Mouse (Mus musculus): ENCODE measurements around the gene Vax2. TPM values are rescaled to one million over a fixed set of nuclear protein-coding genes. Genes with fewer than 3 reads are reported as not detected.

Gene Vax2
- polyA plus RNA-seq, 1 experiment from 2014 or later, result not detected

- Histone ChIP-seq H3K4me1 (0 out of 2 replicates have a peak, but pooled peaks cover 2% of the 10 kb centered on the region), H3K27ac (no peak overlapping the region), H3K4me3 (replicated peaks) (no peak overlapping the region), H3K27me3 (replicated peaks) (peaks cover 88% of the 10 kb centered on the region), H3K9me3 (no peaks in the 10 kb centered on the region), H3K4me2 (no peak overlapping the region), H3K36me3 (no peaks in the 10 kb centered on the region), H3K9ac (no peak overlapping the region)
- no peak for ATAC-seq (ENCODE audit: insufficient read depth, low FRiP score, low read depth)
- WGBS, result 4% methylated on average over 5 of the region's 5 CpGs
Measured at GRCm38 (mm10) chr6:83699971-83700370, 11.1 kb upstream of the Vax2 start.

DNA sequence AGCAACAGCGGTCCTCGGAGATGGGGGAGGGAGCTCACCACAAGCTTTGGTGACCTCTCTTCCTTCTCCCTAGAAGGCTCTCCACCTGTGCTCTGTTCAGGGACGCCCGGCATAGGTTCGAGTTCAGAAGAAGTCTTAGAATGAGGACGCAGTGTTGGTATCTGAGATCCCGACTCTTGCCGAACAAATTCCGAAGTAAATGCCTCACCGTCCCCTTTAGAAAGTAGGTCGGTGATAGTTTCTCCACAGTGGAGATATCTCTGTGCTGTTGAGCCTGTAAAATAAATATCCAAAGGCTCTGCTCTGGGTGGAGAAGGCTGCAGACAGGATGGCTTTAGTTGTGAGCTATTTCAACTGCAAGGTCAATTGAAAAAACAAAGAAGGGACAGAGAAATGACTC, 10.1 kb upstream of the Vax2 start:
- peaks cover 86% of the 10 kb centered on the region for H3K27me3 ChIP-seq (replicated peaks)
- H3K9ac ChIP-seq, result no peak overlapping the region
- 0 out of 2 replicates have a peak, but pooled peaks cover 2% of the 10 kb centered on the region for H3K4me1 ChIP-seq
- no peaks in the 10 kb centered on the region for H3K9me3 ChIP-seq
- no peak overlapping the region for H3K27ac ChIP-seq
- H3K4me2 ChIP-seq, result no peak overlapping the region
- WGBS, result 2% methylated on average over 11 of the region's 11 CpGs
- H3K36me3 ChIP-seq, result no peaks in the 10 kb centered on the region
- no peak for ATAC-seq (ENCODE audit: insufficient read depth, low FRiP score, low read depth)
- H3K4me3 ChIP-seq (replicated peaks), result no peak overlapping the region

DNA sequence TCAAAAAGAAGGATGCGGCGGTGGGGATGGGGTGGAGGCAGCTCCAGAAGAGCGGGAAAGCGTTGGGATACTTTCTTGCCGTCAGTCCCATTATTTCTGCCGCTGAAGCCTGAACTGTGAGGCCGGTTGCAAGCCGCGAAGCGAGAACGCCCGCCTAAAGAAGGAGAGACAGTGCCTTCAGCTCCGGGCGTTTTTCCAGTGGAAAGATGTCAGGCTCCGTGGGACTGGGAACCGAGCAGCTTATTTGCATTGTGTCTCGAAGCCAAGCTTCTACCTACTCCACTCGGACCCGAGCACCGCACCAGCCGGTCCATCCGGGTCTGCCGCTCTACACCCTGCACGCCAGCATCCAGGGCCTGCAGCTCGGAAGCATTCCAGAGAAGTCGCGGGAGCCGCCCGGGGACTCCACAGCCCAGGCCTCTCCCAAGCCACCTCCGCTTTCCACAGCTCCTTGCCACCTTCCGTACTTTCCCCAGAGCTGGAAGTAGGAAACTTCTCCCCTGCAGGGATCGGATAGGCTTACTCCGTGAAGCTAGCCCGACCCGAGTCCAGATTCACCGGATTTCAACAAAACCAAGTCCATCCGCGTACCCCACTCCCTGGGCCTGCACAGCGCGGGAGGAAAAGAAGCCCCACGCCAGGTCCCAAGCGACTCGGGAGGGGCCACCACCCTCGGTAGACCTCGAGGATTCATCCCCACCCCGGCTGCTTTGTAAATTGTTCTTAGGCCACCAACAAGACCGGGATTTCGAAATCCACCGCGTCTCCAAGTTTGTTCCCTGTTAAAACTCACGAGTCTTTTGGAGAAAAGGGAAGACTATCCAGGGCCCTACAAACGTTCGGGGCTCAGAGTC, 8.7 kb upstream of the Vax2 start:
- Histone ChIP-seq H3K9me3 (no peaks in the 10 kb centered on the region), H3K9ac (no peak overlapping the region), H3K27me3 (replicated peaks) (peaks cover 86% of the 10 kb centered on the region), H3K4me2 (no peak overlapping the region), H3K4me1 (no peaks in the 10 kb centered on the region), H3K36me3 (no peaks in the 10 kb centered on the region), H3K4me3 (replicated peaks) (no peak overlapping the region; the same call in 1 of the 2 replicates), H3K27ac (no peak overlapping the region)
- ATAC-seq (ENCODE audit: insufficient read depth, low FRiP score, low read depth), result no peak
- under 1% methylated on average over 53 of the region's 53 CpGs for WGBS

DNA sequence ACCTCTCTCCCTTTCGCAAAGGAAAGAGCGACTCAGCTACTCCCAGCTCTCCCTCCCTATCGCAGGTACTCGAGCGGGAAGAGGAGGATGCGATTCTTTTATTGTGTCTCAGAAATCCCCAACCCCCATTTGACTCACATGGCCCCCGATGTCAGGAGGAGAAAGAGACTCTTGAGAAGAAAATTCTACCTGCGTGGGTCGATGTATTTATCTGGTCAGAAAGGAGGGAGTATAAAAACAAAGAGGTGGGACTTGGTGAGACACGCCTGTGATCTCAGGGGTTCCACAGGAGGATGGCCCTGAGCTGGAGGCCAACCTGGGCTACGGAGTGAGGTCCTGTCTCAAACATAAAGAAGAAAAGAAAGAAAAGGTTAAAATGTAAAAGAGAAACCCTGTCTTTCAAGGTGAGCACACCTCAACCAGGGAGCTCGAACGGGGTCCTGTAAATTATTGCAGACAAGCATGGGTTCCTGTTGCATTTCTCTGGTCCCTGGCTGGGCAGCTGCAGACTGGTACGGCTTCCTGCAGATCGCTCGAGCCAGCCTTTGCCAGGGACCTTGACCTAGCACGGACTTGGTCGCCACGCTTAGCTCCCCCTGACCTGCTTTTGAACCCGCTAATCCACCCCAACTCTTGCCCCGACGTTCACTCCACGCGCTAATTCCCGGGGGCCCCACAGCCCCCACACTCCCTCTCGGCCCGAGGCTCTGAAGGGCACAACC, 7.9 kb upstream of the Vax2 start:
- no peak for ATAC-seq (ENCODE audit: insufficient read depth, low FRiP score, low read depth)
- H3K36me3 ChIP-seq, result no peaks in the 10 kb centered on the region
- 1% methylated on average over 27 of the region's 27 CpGs for WGBS
- H3K4me2 ChIP-seq, result no peak overlapping the region
- no peak overlapping the region for H3K9ac ChIP-seq
- no peaks in the 10 kb centered on the region for H3K4me1 ChIP-seq
- peaks cover 86% of the 10 kb centered on the region for H3K27me3 ChIP-seq (replicated peaks)
- H3K9me3 ChIP-seq, result no peaks in the 10 kb centered on the region
- H3K4me3 ChIP-seq (replicated peaks), result no peak overlapping the region
- H3K27ac ChIP-seq, result no peak overlapping the region

- H3K4me2 ChIP-seq, result no peak overlapping the region
- H3K4me1 ChIP-seq, result no peaks in the 10 kb centered on the region
- WGBS, result 2% methylated on average over 10 of the region's 10 CpGs
- ATAC-seq (ENCODE audit: insufficient read depth, low FRiP score, low read depth), result no peak
- H3K27ac ChIP-seq, result no peak overlapping the region
- peaks cover 86% of the 10 kb centered on the region for H3K27me3 ChIP-seq (replicated peaks)
- H3K36me3 ChIP-seq, result no peaks in the 10 kb centered on the region
- H3K9me3 ChIP-seq, result no peaks in the 10 kb centered on the region
- no peak overlapping the region for H3K4me3 ChIP-seq (replicated peaks)
- H3K9ac ChIP-seq, result no peak overlapping the region
Measured at GRCm38 (mm10) chr6:83703722-83704078, 7.4 kb upstream of the Vax2 start.

DNA sequence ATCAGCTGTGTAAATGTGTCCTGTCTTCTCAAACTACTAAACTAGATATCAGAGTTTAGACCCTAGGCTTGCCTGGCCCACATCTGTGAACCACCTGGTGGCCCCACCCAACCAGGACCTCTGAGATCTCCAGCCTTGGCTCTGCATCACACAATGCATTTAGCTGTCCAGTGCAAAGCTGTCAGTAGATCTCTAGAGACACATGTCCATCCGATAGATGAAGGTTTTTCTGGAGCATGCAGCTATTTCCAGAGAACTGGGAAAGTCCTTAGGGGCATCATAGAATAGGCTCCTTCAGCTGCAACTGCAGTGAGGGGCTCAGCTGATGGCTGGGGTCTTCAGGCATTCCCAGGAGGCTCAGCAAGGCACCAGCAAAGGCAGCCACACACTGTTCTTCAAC, 6.8 kb upstream of the Vax2 start:
- Histone ChIP-seq H3K36me3 (no peaks in the 10 kb centered on the region), H3K27me3 (replicated peaks) (peaks cover 86% of the 10 kb centered on the region)
- no peak for ATAC-seq (ENCODE audit: insufficient read depth, low FRiP score, low read depth)

GRCm38 (mm10) chr6:83704701-83705100, 6.4 kb upstream of the Vax2 start:
- Histone ChIP-seq H3K9me3 (no peaks in the 10 kb centered on the region), H3K4me1 (no peaks in the 10 kb centered on the region), H3K36me3 (no peaks in the 10 kb centered on the region), H3K27ac (no peak overlapping the region), H3K27me3 (replicated peaks) (peaks cover 86% of the 10 kb centered on the region), H3K4me2 (no peak overlapping the region), H3K9ac (no peak overlapping the region), H3K4me3 (replicated peaks) (no peak overlapping the region)
- WGBS, result 22% methylated on average over 5 of the region's 5 CpGs
- ATAC-seq (ENCODE audit: insufficient read depth, low FRiP score, low read depth), result no peak

More for the DNA sequence above, 6.8 kb upstream of the Vax2 start:
- WGBS, result 9% methylated on average over 1 of the region's 1 CpGs
- Histone ChIP-seq H3K4me2 (no peak overlapping the region), H3K27ac (no peak overlapping the region), H3K9me3 (no peaks in the 10 kb centered on the region), H3K4me1 (no peaks in the 10 kb centered on the region), H3K4me3 (replicated peaks) (no peak overlapping the region), H3K9ac (no peak overlapping the region)

- WGBS, result 7% methylated on average over 6 of the region's 6 CpGs
- no peaks in the 10 kb centered on the region for H3K9me3 ChIP-seq
- peaks cover 18% of the 10 kb centered on the region for H3K4me1 ChIP-seq
- H3K9ac ChIP-seq, result no peak overlapping the region
- no peak overlapping the region for H3K27ac ChIP-seq
- ATAC-seq (ENCODE audit: insufficient read depth, low FRiP score, low read depth), result no peak
- H3K4me2 ChIP-seq, result no peak overlapping the region
- no peaks in the 10 kb centered on the region for H3K36me3 ChIP-seq
- H3K4me3 ChIP-seq (replicated peaks), result no peak overlapping the region
- H3K27me3 ChIP-seq (replicated peaks), result peaks cover 96% of the 10 kb centered on the region
Measured at GRCm38 (mm10) chr6:83707738-83708510, 3.1 kb upstream of the Vax2 start.

GRCm38 (mm10) chr6:83710361-83711066, 550 bp upstream of the Vax2 start:
- 0 out of 2 replicates have a peak, but pooled peaks have one; percentile 37 for ATAC-seq (ENCODE audit: insufficient read depth, low FRiP score, low read depth)
- H3K9me3 ChIP-seq, result no peaks in the 10 kb centered on the region
- peak overlapping the region; percentile 41 for H3K4me3 ChIP-seq (replicated peaks)
- under 1% methylated on average over 32 of the region's 32 CpGs for WGBS
- no peaks in the 10 kb centered on the region for H3K36me3 ChIP-seq
- peaks cover 22% of the 10 kb centered on the region for H3K4me1 ChIP-seq
- H3K27me3 ChIP-seq (replicated peaks), result peaks cover 98% of the 10 kb centered on the region
- H3K9ac ChIP-seq, result no peak overlapping the region
- no peak overlapping the region for H3K27ac ChIP-seq
- H3K4me2 ChIP-seq, result peak overlapping the region; percentile 82

GRCm38 (mm10) chr6:83711725-83712475, 836 bp downstream of the Vax2 start:
- 4% methylated on average over 44 of the region's 45 CpGs for WGBS
- no peak for ATAC-seq (ENCODE audit: insufficient read depth, low FRiP score, low read depth)
- peak overlapping the region; percentile 41 for H3K4me3 ChIP-seq (replicated peaks)
- no peak overlapping the region for H3K27ac ChIP-seq
- peaks cover 98% of the 10 kb centered on the region for H3K27me3 ChIP-seq (replicated peaks)
- H3K4me1 ChIP-seq, result peaks cover 22% of the 10 kb centered on the region
- H3K9me3 ChIP-seq, result no peaks in the 10 kb centered on the region
- H3K4me2 ChIP-seq, result peak overlapping the region; percentile 82
- no peaks in the 10 kb centered on the region for H3K36me3 ChIP-seq
- H3K9ac ChIP-seq, result no peak overlapping the region
